Mouse (Mus musculus) heart, adult 2 months (tissue): ENCODE measurements around the gene Znrf1. TPM values are rescaled to one million over a fixed set of nuclear protein-coding genes. Genes with fewer than 3 reads are reported as not detected.

ENCODE experiments used
- DNase-seq, 2 experiments: peaks; one replicate each; pipeline ENCODE4 v3.0.0; 2021
- H3K27ac ChIP-seq: fragments of 200-600 bp; 2 replicates; pipeline ENCODE4 v1.8.1; 2022
- H3K27me3 ChIP-seq: fragments of 200-500 bp; 2 replicates; pipeline ENCODE4 v1.6.1; 2012; ENCODE audit warnings: mild to moderate bottlenecking, low read length, inconsistent platforms, mixed read lengths; ENCODE audit not compliant: control insufficient read depth, insufficient read depth
- H3K36me3 ChIP-seq: fragments of 200-500 bp; 2 replicates; pipeline ENCODE4 v1.6.1; 2012; ENCODE audit warnings: low read length, inconsistent platforms; ENCODE audit not compliant: control insufficient read depth, insufficient read depth
- H3K4me1 ChIP-seq: fragments of 200-500 bp; 2 replicates; pipeline ENCODE4 v1.6.1; 2011; ENCODE audit warnings: low read length; ENCODE audit not compliant: control insufficient read depth, insufficient read depth
- H3K4me3 ChIP-seq: fragments of 200-600 bp; 2 replicates; pipeline ENCODE4 v1.8.1; 2022
- H3K79me2 ChIP-seq: fragments of 200-500 bp; replicated peaks from 2 replicates; pipeline ENCODE4 v1.6.1; 2012; ENCODE audit warnings: mild to moderate bottlenecking, inconsistent platforms, low read length, moderate library complexity, mixed read lengths; ENCODE audit not compliant: control insufficient read depth, insufficient read depth
- H3K9ac ChIP-seq: fragments of 200-500 bp; 2 replicates; pipeline ENCODE4 v1.6.1; 2012; ENCODE audit warnings: low read depth, mild to moderate bottlenecking, control low read depth, inconsistent platforms, low read length, mixed read lengths
- CTCF ChIP-seq: fragments of 200-600 bp; IDR thresholded peaks from 2 replicates; pipeline ENCODE4 v1.8.1; 2022; ENCODE audit warnings: antibody characterized with exemption, mild to moderate bottlenecking, moderate library complexity
- EP300 ChIP-seq: fragments of 200-500 bp; IDR thresholded peaks from 2 replicates; pipeline ENCODE4 v1.6.1; 2011; ENCODE audit warnings: low read depth, low read length, control low read depth; ENCODE audit not compliant: insufficient read depth
- POLR2A ChIP-seq: fragments of 200-500 bp; IDR thresholded peaks from 2 replicates; pipeline ENCODE4 v1.6.1; 2011; ENCODE audit warnings: mild to moderate bottlenecking, low read depth, low read length, control low read depth; ENCODE audit not compliant: insufficient read depth
- WGBS: fragments of 180-500 bp; shearing (Covaris S2); methylation state at CpG from one replicate; pipeline ENCODE4 v1.1.7; 2018; 5-methylcytosine and 5-hydroxymethylcytosine counted together
- intact Hi-C: fragments of 180-260 bp; cut with DNase I; formaldehyde crosslinking; loops from one replicate; pipeline ENCODE4 v1.15.1; 2025
- polyA plus RNA-seq: library from polyadenylated mRNA; depleted of rRNA; stranded (reverse); fragments of >200 nt; gene quantifications from 2 replicates; pipeline ENCODE4 v1.2.3, GENCODE M21; 2012
- total RNA-seq, 2 experiments: library from RNA; stranded (reverse); gene quantifications; 2 replicates each; pipeline ENCODE4 v1.2.3; 2021

Gene Znrf1
- total and polyA plus RNA-seq, 3 experiments: 54.7 to 66.7 (median 59.0) TPM

- H3K4me3 ChIP-seq: no peak overlapping the region
- no peaks in the 10 kb centered on the region for H3K27me3 ChIP-seq
- no peaks in the 10 kb centered on the region for H3K79me2 ChIP-seq
- TF ChIP-seq CTCF (no peak), POLR2A (no peak), EP300 (no peak)
- peaks cover 18% of the 10 kb centered on the region for H3K36me3 ChIP-seq
- no peak overlapping the region for H3K9ac ChIP-seq
- no peak for DNase-seq
- intact Hi-C loops: no loop called here
- H3K27ac ChIP-seq: peak overlapping the region; percentile 23; the same call in 1 of the 2 replicates
- H3K4me1 ChIP-seq: peaks cover 31% of the 10 kb centered on the region
- WGBS: 52% methylated on average over 4 of the region's 4 CpGs
Observed at GRCm38 (mm10) chr8:111618273-111618672, 82.4 kb downstream of the Znrf1 start.

GRCm38 (mm10) chr8:111619936-111620335, 84.0 kb downstream of the Znrf1 start:
- Histone ChIP-seq H3K27ac (peak overlapping the region; percentile 65), H3K4me1 (peaks cover 35% of the 10 kb centered on the region), H3K4me3 (no peak overlapping the region), H3K9ac (no peak overlapping the region), H3K79me2 (no peaks in the 10 kb centered on the region), H3K36me3 (peaks cover 18% of the 10 kb centered on the region), H3K27me3 (no peaks in the 10 kb centered on the region)
- intact Hi-C loops: loop anchor here (2.0 kb wide), 1 partner anchor 23 kb away; no protein-coding TSS in a partner anchor
- TF ChIP-seq POLR2A (no peak), EP300 (peak; percentile 73; the same call in 1 of the 2 replicates)
- peak in 1 of 2 experiments; percentile 67 for DNase-seq
- 4% methylated on average over 1 of the region's 1 CpGs for WGBS

- Histone ChIP-seq H3K36me3 (peaks cover 21% of the 10 kb centered on the region), H3K4me3 (no peak overlapping the region), H3K27ac (peak overlapping the region; percentile 41), H3K9ac (no peak overlapping the region), H3K79me2 (no peaks in the 10 kb centered on the region), H3K27me3 (no peaks in the 10 kb centered on the region), H3K4me1 (peaks cover 33% of the 10 kb centered on the region)
- WGBS: 63% methylated on average over 3 of the region's 3 CpGs
- intact Hi-C loops: no loop called here
- no peak for DNase-seq
- TF ChIP-seq POLR2A (no peak), EP300 (no peak), CTCF (no peak)
Observed at GRCm38 (mm10) chr8:111622104-111622503, 86.2 kb downstream of the Znrf1 start.

- Histone ChIP-seq H3K27ac (peak overlapping the region; percentile 90), H3K9ac (no peak overlapping the region), H3K4me3 (no peak overlapping the region), H3K79me2 (no peaks in the 10 kb centered on the region), H3K27me3 (no peaks in the 10 kb centered on the region), H3K36me3 (peaks cover 21% of the 10 kb centered on the region), H3K4me1 (peaks cover 33% of the 10 kb centered on the region)
- no peak for DNase-seq
- intact Hi-C loops: no loop called here
- TF ChIP-seq POLR2A (no peak), CTCF (0 out of 2 replicates have a peak, but pooled peaks have one; percentile 6), EP300 (no peak)
- WGBS: 72% methylated on average over 10 of the region's 10 CpGs
Observed at GRCm38 (mm10) chr8:111622553-111622952, 86.7 kb downstream of the Znrf1 start.

- H3K4me1 ChIP-seq: peaks cover 23% of the 10 kb centered on the region
- peak overlapping the region; percentile 23 for H3K9ac ChIP-seq
- H3K4me3 ChIP-seq: no peak overlapping the region
- H3K36me3 ChIP-seq: peaks cover 14% of the 10 kb centered on the region
- TF ChIP-seq POLR2A (peak; percentile 37; the same call in 1 of the 2 replicates), EP300 (peak; percentile 42; the same call in 1 of the 2 replicates), CTCF (no peak)
- DNase-seq: peak; percentile 67 to 86
- H3K27me3 ChIP-seq: no peaks in the 10 kb centered on the region
- no peaks in the 10 kb centered on the region for H3K79me2 ChIP-seq
- intact Hi-C loops: no loop called here
- 35% methylated on average over 12 of the region's 12 CpGs for WGBS
- peak overlapping the region; percentile 90 for H3K27ac ChIP-seq
Observed at GRCm38 (mm10) chr8:111624081-111624852, 88.4 kb downstream of the Znrf1 start.

- Histone ChIP-seq H3K27ac (peak overlapping the region; percentile 90), H3K4me3 (no peak overlapping the region), H3K9ac (no peak overlapping the region), H3K27me3 (no peaks in the 10 kb centered on the region), H3K79me2 (no peaks in the 10 kb centered on the region), H3K36me3 (peaks cover 13% of the 10 kb centered on the region), H3K4me1 (peaks cover 20% of the 10 kb centered on the region)
- TF ChIP-seq CTCF (0 out of 2 replicates have a peak, but pooled peaks have one; percentile 23), EP300 (no peak)
- DNase-seq: peak; percentile 72 to 86
- WGBS: 60% methylated on average over 10 of the region's 10 CpGs
- intact Hi-C loops: loop anchor here (5.0 kb wide), 2 partner anchors 158 to 283 kb away; no protein-coding TSS in a partner anchor
Observed at GRCm38 (mm10) chr8:111624853-111625221, 88.9 kb downstream of the Znrf1 start.
